Mouse (Mus musculus): ENCODE data around the gene Ddx43.

Gene Ddx43

DNA sequence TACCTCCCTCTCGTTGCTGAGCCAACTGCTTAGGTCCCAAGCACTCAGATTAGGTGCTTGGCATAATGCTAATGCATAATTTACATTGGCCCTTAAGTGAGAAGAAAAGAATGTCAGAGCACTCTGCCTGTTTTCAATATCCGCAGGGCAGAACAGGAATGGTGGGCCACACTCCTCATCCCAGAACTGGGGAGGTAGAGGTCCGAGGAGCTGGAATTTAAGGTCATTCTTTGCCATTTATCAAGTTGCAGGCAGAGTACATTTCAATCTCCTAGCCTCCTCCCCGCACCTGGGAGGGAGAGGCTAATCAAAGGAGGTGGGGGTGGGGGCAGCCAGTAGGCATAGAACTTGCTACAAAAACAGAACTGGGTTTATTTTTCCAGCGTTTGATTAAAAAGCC lies 21.2 kb upstream of the Ddx43 start:
- DNase-seq = no peak

DNA sequence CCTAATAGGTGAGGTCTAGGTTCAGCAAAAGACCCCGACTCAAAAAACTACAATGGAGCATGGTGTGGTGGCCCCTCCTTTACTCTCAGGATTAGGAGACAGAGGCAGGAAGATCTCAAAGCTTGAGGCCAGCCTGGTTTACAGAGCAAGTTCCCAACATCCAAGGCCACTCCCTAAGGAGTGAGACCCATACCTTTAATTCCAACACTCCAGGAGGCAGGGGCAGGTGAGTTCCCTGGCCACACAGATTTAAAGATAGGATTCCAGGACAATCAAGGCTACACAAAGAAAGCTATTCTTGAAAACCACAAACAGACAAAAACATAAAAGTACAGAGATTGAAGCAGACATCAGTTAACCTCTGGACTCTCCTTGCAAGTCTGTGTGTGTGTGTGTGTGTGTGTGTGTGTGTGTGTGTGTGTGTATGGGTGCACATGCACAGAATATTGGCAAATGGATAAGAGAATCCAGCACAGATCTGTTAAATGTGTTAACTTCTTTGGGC lies 20.6 kb upstream of the Ddx43 start:
- DNase-seq = no peak

DNA sequence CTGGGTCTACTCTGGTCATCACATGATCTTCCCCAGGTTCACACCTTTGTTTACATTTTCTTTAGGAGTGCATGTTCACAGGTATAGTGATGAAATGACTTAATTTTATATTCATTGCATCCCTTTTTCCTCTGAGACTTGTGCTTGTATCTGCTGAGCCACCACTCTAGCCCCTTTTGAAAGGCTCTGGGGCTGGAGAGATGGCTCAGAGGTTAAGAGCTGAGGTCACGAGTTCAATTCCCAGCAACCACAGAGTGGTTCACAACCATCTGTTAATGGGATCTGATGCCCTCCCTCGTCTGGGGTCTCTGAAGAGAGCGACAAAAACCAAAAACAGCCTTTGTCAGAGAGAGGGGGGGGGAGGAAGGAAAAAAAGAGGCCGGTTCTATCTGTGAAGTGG lies 20.1 kb upstream of the Ddx43 start:
- no peak for DNase-seq

DNA sequence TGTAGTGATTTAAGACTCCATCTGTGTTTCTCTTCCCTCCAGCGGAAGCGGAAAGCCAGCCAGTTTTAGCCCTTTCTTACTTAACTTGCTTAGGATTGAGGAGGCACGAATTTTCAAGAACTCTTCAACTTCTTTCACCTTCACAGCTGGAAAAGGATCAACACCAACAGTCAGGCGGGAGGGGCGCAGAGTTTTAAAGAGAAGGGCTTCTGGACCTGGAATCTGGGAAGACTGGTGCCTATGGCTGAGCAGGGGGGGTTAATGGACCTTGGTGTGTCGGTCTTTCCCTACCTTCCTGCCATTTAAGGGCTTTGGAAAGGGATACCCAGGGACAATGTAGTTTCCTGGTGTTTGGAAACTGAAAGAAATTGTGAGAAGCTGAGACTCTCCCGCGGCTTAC lies 18.0 kb upstream of the Ddx43 start:
- DNase-seq = no peak

DNA sequence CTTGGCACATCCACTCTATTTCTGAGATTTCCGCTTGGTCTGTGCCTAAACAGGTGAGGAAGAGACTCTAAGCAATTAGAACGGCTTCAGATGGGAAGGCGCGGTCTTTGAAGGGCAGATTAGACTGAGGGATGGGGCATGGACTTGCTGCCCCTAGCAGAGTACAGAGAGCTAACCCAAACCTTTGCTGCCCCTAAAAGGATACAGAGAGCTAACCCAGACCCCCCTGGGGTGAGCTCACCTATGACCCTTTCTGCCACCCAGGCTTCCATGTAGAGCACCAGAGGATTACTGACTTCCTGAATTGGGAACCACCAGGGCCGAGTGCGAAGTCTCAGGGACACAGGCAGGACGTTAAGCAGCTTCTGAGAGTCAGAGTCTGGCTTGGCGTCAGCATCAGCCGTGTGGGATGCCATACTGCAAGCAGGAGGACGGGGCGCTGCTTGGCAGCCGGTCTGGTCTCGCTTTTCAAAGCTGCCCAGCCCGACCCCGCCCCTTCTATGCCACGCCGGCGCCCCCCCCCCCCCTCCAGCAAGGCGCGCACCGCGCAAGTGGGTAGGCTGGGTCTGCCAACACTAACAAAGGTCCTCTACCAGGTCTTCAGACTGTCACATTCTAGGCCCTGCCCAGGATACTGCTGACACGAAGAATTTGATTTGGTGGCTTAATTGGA lies 17.3 kb upstream of the Ddx43 start, which contains the start of gene Ooep:
TSS of gene Ooep (minus strand) at position 613 of the 673 bp plus-strand sequence.
- no peak for DNase-seq

DNA sequence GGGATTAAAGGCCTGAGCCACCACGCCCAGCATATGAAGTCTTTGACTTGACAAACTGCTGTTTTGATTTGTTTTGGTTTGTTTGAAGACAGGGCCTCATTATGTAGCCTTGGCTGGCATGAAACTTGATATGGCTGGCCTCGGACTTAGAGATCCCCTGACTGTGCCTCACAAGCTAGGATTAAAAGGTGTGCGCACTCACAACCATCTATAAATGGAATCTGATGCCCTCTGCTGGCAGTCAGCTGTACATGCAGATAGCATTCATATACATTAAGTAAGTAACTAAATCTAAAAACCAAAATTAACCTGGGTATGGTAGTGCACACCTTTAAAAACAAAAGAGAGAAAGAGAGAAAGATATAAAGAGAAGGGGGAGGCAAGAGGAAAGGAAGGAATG lies 9.7 kb upstream of the Ddx43 start:
- DNase-seq = no peak

DNA sequence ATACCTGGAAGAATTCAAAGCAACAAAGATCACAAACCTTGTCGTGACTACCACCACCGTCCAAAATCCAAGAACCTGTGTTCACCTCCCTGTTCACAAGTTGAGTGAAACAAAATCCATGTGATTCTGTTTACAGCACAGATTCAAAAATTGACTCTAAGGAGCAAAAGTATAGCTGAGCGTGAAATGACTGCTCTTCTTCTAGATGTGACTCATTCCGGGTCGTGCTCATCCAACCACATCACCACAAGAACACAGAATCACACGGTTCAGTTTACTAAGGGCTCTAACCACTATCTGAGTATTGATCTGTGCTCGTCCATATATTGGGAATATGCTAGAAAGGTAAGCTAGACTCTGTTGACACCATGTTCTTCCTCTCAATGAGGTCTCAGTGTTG lies 8.6 kb upstream of the Ddx43 start:
- no peak for DNase-seq

DNA sequence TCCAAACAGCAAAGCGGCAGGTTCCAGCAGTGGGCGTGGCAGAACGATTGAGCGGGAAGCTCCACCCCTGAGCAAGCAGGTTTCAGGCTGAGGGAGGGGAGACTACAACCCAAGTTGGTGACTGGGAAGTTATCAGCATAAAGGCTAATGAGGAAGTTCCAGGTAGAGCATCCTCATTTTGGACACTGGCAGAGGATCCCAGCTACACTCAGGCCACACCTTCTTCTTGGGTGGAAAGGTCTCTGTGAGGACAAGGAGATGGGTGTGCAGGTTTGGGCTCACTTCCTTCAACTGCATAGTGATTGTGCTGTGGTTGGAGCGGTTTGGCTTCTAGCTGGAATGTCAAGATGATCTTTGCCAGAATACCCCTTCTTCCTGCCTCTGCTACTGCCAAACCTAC lies 5.6 kb upstream of the Ddx43 start:
- DNase-seq = no peak

DNA sequence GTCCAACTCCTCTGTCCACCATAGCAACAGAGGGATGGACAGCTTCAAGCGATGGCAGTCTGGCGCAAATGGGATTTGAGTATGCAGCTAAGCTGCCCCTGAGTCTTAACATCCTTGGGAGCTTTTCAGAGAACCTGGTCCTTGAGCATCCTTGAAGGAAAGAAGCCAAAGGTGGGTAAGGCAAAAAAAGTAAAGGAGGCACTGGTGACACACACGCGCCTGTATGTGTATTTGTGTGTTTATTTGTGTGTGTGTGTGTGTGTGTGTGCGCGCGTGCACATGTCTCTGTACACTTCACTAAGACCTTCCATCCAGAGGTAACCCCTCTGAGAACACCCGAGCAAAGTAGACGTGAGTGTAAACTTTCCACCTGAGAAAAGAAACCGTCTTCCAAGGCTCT lies 1.8 kb upstream of the Ddx43 start:
- no peak for DNase-seq

DNA sequence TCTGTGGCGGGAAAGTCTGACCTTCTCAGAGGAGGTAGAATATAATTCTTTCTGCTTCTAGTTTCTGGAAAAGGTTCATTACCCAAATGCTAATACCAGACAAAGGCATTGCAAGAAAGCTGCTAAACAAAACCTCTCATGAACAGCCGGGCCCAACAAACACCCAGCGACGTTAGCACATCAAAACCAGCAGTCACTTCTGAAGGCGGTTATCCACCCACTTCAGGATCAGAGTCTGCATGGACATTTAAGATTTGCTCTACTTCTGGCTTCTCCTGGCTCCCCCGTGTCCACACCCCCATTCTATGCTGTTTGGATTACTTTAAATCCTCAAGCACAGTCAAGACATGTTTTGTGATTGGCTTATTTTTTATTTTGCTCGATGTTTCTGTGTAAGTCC lies 975 bp upstream of the Ddx43 start:
- no peak for DNase-seq

DNA sequence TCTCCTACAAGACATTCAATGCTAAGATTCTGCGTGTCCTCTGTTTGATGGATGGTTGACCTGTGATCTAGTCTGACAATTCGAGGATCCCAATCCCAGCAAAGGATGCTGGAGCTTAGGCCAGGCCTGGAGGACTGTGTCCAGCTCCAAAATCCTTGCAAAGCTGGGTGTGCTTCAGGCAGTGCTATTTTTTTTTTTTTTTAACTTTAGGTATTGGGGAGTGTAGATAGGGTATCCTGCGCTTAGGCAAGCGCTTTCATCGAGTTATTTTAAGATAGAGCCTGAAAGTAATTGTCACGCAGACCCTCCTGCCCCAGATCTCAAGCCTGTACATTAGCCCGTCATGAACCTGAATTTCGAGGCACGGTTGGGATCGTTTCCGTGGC lies 340 bp upstream of the Ddx43 start:
- DNase-seq = no peak

DNA sequence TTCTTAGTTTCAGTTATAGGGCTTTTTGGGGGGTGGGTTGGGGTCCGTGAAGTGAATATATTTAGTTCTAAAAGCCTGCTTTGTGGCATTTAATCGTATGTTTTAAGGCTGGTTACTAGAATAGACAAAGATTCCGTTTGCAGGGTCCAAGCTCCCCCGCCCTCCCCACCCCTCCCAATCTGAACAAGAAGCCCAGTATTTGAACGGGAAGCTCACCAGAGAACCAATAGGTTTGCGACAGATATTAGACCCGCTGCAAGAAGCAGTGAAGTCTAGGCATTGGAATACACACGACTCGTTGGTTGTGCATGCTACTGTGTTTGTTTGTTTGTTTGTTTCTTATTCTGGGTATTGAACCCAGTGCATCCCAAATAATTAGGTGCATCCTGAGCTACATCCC lies 940 bp downstream of the Ddx43 start:
- DNase-seq = no peak

DNA sequence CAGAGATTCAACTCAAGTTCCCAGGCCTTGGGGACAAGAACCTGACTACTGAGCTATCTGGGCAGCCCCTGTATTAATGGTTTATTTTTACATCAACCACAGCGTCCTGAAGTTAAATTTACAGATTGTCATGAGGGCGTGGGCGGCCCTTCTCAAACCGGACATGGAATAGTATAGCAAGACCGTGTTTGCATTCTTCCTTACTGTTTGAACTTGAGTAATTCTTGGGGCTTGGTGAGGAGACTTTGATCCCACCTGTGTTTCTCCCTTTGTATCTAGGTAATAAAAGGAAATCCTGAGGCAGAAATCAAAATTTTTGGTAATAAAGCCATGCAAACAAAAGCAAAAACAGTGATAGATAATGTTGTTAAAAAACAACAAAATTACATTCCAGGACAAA lies 5.0 kb downstream of the Ddx43 start:
- no peak for DNase-seq

DNA sequence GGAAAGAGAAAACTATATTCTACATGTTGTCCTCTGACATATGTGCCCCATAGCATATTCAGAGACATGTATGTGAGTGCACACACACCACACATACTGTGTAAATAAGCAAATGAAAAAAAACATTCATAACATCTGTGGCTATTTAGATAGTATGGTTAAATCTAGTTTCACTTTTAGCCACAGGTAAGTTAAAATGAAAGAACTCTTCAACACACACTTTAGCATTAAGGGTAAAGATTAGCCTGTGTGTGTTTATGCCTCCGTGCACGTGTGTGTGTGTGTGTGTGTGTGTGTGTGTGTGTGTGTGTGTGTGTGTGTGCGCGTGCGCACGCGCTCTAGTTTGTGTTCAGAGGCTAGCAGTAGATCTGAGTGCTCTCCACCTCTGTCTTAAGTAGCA lies 6.0 kb downstream of the Ddx43 start:
- no peak for DNase-seq

DNA sequence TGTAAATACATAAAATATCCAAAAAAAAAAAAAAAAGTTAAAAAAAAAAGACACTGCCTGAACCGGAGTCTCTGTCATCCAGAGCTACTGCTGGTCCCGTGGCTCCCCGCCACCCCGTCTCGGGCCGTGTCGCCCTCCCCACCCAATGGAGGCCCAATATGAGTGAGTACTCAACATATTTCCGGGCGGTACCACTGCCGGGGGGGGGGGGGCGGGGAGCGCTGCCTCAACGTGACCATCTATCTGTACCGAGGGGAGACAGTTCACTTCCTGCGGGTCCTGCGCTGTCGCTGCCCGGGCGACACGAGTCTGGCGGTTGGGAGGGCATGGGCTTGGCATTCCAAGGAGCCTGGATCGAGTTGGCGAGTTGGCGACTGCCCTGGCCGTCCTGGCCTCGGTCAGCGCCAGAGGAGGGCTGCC lies 31.8 kb downstream of the Ddx43 start:
- DNase-seq = peak; percentile 34 to 38

DNA sequence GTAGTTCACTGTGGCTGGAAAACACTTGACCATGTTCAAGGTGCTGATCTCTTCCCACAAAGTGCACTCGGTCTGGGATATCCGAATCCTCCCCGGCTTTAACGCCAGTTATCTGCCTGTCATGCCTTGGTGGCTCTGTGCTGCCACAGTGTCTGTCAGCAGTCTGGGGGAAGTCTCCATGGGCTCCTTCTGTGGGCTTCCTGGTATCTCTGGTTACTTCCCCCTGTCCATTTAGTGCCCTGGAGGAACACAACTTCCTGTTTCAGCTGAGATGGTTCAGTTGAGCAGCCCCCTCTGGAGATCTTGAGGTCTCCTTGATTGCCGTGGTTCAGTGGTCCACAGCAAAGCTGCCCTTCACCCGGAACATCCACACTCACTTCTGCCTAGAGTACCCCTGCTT lies 32.6 kb downstream of the Ddx43 start:
- peak; percentile 52 to 59 for DNase-seq

DNA sequence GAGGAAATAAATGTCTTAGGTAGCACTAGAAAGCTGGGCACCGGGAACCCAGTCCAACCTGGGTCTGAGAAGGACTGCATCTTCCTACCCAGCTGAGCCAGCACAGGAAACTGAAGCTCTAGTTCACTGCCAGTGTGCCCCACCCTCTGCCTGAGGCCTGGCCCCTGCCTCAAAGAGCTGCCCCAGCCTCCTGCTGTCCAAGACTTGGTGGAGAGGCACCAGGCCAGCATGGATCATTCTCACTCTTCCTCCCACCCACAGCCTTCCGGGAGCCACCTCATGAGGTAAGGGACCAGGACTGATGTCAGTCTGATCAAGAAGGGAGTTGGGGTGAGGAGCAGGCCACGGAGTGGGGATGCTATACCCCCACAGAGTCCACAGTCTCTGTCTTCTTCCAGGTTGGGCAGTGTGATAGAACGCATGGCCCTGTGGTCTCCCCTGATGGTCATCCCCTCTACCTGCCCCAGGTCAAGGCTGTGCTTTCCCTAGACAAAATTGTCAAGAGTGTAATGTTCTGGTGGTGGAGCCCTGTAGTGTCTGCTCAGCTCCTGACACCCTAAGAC lies 33.4 kb downstream of the Ddx43 start:
- peak in 1 of 2 experiments; percentile 28 for DNase-seq

DNA sequence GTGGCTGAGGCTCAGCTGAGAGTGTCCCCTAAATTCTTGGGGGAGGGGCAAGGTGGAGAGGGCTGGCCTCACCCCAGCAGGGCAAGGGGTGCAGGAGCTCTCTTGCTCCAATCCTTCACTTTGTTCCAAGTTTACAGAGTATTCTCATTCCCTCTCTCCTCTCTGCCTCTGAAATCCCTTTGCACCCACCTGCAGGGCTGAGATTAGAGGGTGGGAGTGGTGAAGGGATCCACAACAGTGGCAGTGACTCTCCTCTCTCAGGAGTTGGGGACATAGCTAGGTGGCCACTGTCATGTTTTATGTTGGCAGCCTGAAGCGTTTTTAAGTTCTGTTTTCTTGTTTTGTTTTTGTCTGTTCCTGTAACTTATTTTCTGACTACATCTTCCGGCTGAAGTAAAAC lies 34.0 kb downstream of the Ddx43 start:
- no peak for DNase-seq

DNA sequence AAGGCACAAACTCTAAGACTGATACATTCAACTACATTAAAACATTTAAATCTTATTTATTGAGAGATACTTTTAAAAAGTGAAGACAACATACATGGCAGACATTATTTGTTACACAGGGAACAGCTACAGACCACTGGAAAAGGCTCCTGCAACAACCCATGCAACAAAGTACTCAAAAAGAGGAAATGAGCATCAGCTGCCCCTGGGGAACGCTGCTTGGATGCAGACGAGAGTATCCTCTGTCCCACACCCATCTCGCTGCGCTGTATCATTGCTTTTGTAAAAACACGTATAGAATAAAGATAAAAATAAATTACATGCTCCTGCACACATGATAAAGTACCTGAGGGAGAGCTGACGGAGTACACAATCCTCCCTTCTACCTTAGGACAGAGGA lies 34.9 kb downstream of the Ddx43 start:
- DNase-seq = peak; percentile 87 to 91

DNA sequence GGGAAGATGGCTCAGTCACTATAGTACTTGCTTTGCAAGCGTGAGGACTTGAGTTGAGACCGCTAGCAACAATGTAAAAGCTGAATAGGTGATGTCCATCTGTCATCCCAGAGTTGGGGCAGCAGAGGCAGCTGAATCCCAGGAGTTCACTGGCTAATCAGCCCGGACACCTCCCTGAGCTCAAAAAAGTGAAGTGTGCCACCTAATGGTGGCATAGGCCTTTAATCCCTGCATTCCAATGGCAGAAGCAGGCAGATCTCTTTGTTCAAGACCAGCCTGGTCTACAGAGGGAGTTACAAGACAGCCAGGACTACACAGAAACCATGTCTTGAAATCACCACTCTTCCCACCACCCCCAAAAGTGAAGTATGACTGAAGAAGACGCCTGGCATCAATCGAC lies 36.9 kb downstream of the Ddx43 start:
- no peak for DNase-seq

DNA sequence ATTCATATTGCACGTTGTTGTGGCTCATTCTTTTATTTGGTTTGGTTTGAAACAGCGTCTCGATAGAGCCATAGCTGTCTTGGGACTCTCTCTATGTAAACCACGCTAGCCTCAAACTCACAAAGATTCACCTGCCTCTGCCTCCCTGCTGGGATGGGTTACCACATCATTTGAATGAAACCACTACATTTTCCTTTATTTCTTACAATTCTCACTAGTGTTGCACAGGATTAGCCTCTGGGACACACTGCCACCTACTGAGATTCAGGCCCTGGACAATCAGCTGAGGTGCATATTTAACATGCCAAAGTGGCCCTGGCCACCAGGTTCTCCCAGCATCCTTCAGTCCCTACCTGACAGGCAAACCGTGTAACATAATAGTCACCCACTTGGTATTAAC lies 43.8 kb downstream of the Ddx43 start:
- DNase-seq = no peak

DNA sequence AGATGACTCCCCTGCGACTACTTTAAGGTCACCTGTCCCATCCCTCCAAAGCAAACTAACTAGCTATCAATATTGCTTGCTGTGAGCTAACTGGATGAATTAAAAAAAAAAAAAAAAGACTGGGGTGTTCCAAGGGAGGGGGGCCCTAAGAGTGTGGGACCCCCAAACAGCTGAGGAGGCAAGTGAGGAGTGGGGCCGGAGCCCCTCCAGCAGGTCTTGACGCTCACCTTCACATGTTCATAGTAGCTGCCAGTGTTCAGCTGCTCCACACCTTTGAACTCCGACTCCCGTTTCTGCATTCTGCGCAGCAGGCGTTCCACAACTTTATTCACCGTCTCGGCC lies 46.6 kb downstream of the Ddx43 start:
- DNase-seq = no peak

DNA sequence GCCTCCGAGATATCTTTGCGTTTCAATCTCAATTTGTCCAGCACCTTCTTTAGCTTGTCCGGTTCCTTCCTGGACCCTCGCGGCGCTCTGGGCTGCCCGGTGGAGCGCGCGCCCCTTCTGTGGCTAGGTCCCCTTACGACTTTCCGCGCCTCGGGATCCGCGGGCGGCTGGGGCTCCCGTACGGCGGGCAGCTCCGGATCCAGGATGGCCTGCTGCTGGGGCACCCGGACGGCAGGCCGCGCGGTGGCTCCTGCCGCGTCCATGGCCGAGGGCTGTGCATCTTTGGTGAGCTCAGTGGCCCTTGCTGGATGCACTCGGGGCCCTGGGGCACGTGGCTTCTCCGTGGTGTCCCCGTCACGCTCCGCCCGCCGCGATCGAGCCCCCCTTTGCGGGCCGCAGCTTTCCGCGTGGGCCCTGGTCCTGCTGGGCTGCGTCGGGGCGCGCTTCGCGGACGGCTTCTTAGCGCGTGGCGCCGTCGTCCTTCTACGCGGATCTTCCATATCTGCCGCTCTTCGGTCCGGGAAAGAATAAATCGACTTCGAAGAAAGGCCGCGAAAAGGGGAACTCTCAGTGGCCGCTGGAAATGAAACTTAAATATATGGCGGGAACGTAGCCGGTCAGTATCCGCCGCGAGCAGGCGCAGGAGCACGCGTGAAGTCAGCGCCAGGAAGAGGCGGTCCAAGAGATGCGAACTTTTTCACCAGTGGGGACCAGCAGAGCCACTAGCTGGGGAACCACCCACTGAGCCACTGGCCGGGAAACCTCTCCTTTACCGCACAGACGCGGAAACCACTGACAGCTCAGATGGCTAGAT lies 47.2 kb downstream of the Ddx43 start, which contains the start of gene Cgas:
TSS of gene Cgas (minus strand) at position 659 of the 814 bp plus-strand sequence.
- peak; percentile 60 to 65 for DNase-seq

DNA sequence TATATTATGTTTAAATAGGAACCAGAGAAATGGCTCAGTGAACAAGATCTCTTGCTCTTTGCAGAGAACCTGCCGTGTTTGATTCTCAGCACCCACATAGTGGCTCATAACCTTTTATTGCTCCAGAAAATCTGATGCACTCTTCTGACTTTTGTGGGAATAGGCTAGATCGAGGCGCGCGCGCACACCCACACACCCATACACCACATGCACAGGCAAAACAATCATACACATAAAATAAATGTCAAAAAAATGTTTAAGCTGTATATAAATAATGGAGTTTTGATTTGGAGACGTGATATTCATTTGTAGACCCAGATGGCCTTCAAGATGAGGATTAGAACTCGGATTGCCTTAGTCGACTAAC lies 52.0 kb downstream of the Ddx43 start:
- no peak for DNase-seq

All from B cell, adult 2 months (primary cell).